8 mouse cellular contexts compared by ENCODE assay signal in the genomic region with DNA sequence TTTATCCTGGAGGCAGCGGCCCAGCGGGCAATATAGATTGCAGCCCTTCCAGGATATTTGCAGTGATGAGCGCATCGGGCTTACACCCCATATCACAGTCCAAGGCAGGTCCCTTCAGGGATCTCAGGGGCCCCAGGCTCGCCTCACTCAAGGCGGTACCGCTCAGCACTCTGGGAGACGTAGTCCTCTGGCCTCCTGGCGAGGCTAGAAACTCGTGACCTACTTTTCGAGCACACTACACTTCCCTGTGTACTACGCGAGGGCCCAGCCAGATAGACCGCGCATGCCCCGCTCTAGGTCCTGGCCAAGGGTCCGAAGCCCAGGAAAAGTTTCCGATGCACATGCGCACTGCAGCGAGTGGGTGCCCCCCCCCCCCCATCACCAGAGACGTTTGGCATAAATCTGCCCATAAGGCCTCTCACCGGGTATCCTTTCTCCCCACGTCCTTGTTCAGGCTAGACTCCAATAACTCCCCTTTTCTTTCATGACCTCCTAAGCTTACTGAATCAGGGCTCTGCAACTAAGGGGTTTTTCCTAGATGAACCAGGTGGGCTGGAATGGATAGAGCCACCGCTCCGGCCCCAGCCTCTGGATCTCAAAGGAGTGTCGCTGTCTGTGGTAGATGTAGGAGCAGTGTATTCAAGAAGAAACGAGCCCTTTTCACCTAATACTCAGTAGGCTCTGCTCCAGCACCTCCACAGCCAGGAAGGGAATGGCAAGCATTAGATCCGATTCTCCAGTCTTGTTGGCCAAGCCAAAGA. TPM values are rescaled to one million over a fixed set of nuclear protein-coding genes. Genes with fewer than 3 reads are reported as not detected.
DNase-seq lines count a peak whose midpoint lies in the region; ATAC-seq and TF ChIP-seq lines count a peak whose summit lies in the region.

No protein-coding gene starts in this region.

- intact Hi-C loops in gastrocnemius, adult 2 months (cut with DNase I): loop anchor here (10.0 kb wide), 1 partner anchor 489 kb away; no protein-coding TSS in a partner anchor
- intact Hi-C loops in left cerebral cortex, postnatal 10 days (cut with DNase I): no loop called here

- WGBS in hindbrain, postnatal 0 days: under 1% methylated on average over 28 of the region's 28 CpGs

- peaks cover 6% of the 10 kb centered on the region for H3K36me3 ChIP-seq in hindbrain, postnatal 0 days (ENCODE audit: insufficient read depth, low read length)

- no peaks in the 10 kb centered on the region for H3K27me3 ChIP-seq in hindbrain, postnatal 0 days (ENCODE audit: insufficient read depth, low read length)

- peak; percentile 48 for ATAC-seq in common myeloid progenitor, adult 5-6 weeks (replicated peaks; ENCODE audit: low read depth, poor library complexity, severe bottlenecking)
- peak; percentile 88 for ATAC-seq in hindbrain, postnatal 0 days
- peak; percentile 51 for ATAC-seq in megakaryocyte progenitor cell, adult 5-6 weeks (replicated peaks; ENCODE audit: poor library complexity)

- 0 out of 2 replicates have a peak, but pooled peaks cover 14% of the 10 kb centered on the region for H3K4me1 ChIP-seq in hindbrain, postnatal 0 days (ENCODE audit: insufficient read depth, low read length)

- peak overlapping the region; percentile 80 for H3K4me3 ChIP-seq in gastrocnemius, adult 2 months
- H3K4me3 ChIP-seq in hindbrain, postnatal 0 days (ENCODE audit: low read length): peak overlapping the region; percentile 74

- no peaks in the 10 kb centered on the region for H3K9me3 ChIP-seq in hindbrain, postnatal 0 days (ENCODE audit: low read length)

- peak overlapping the region; percentile 100 for H3K27ac ChIP-seq in gastrocnemius, adult 2 months
- H3K27ac ChIP-seq in hindbrain, postnatal 0 days: peak overlapping the region; percentile 92

- peak; percentile 92 to 95 for DNase-seq in adrenal gland, adult (ENCODE audit: inconsistent age in 2 of 2, low spot score in 1 of 2)
- DNase-seq in gastrocnemius, adult 2 months: peak; percentile 94
- peak; percentile 96 for DNase-seq in hindbrain, postnatal 0 days (ENCODE audit: low spot score)
- peak; percentile 84 to 90 for DNase-seq in left cerebral cortex, postnatal 10 days (ENCODE audit: extremely low spot score in 1 of 2, low spot score in 2 of 2)
- peak; percentile 79 for DNase-seq in right cerebral cortex, postnatal 14 days
- peak; percentile 77 to 80 for DNase-seq in urinary bladder, postnatal 4 days (ENCODE audit: low spot score in 2 of 2)

- peak overlapping the region; percentile 87 for H3K4me2 ChIP-seq in hindbrain, postnatal 0 days (ENCODE audit: low read depth, low read length)

- peak overlapping the region; percentile 80 for H3K9ac ChIP-seq in hindbrain, postnatal 0 days (replicated peaks; ENCODE audit: low read length)

- TF ChIP-seq CTCF in gastrocnemius, adult 2 months (IDR thresholded peaks at IDR 0.05): no peak; the same call in 1 of the 2 replicates
- TF ChIP-seq CTCF in hindbrain, postnatal 0 days (IDR thresholded peaks at IDR 0.05; ENCODE audit: low read depth): no peak

RNA-seq across cellular contexts. Expression of a gene that starts 2.4 kb away (rescaled TPM):
- 26.1 and 27.0 TPM in 2 replicates for total RNA-seq in common myeloid progenitor, adult 5-6 weeks (2017)
- 100 to 1,000 TPM; 151 to 205 TPM for total RNA-seq in gastrocnemius, adult 2 months (2021)
- 12.9 and 13.9 TPM in 2 replicates for total RNA-seq in hindbrain, postnatal 0 days (2014; rRNA removed)
- polyA plus RNA-seq in hindbrain, postnatal 0 days (2015; fragmentation: Nextera tagmentation; extraction: Ambion mirVana): 14.0 and 14.5 TPM in 2 replicates
- 10 to 100 TPM; 25.5 to 29.9 TPM for total RNA-seq in left cerebral cortex, postnatal 10 days (2021)
- 33.9 and 36.3 TPM in 2 replicates for total RNA-seq in megakaryocyte progenitor cell, adult 5-6 weeks (2015)
- total RNA-seq in megakaryocyte progenitor cell, adult 5-6 weeks (2017): 19.8 and 21.2 TPM in 2 replicates

RNA-seq across cellular contexts. Expression of a gene that starts 15.5 kb away (rescaled TPM):
- total RNA-seq in common myeloid progenitor, adult 5-6 weeks (2017): 65.8 and 125 TPM in 2 replicates
- 10 to 100 TPM; 38.4 to 39.9 TPM for total RNA-seq in gastrocnemius, adult 2 months (2021)
- 29.0 and 29.7 TPM in 2 replicates for total RNA-seq in hindbrain, postnatal 0 days (2014; rRNA removed)
- polyA plus RNA-seq in hindbrain, postnatal 0 days (2015; fragmentation: Nextera tagmentation; extraction: Ambion mirVana): 102 and 110 TPM in 2 replicates
- total RNA-seq in left cerebral cortex, postnatal 10 days (2021): 10 to 100 TPM; 42.6 to 44.5 TPM
- total RNA-seq in megakaryocyte progenitor cell, adult 5-6 weeks (2015): 123 and 128 TPM in 2 replicates
- 83.2 and 110 TPM in 2 replicates for total RNA-seq in megakaryocyte progenitor cell, adult 5-6 weeks (2017)

RNA-seq across cellular contexts. Expression of a gene that starts 15.9 kb away (rescaled TPM):
- 132 and 149 TPM in 2 replicates for total RNA-seq in common myeloid progenitor, adult 5-6 weeks (2017)
- 1,000 to 10,000 TPM; 1,155 to 1,439 TPM for total RNA-seq in gastrocnemius, adult 2 months (2021)
- total RNA-seq in hindbrain, postnatal 0 days (2014; rRNA removed): 536 and 538 TPM in 2 replicates
- polyA plus RNA-seq in hindbrain, postnatal 0 days (2015; fragmentation: Nextera tagmentation; extraction: Ambion mirVana): 298 and 299 TPM in 2 replicates
- total RNA-seq in left cerebral cortex, postnatal 10 days (2021): 100 to 1,000 TPM; 392 to 412 TPM
- total RNA-seq in megakaryocyte progenitor cell, adult 5-6 weeks (2015): 77.3 and 90.7 TPM in 2 replicates
- 122 and 130 TPM in 2 replicates for total RNA-seq in megakaryocyte progenitor cell, adult 5-6 weeks (2017)

RNA-seq across cellular contexts. Expression of a gene that starts 54.0 kb away (rescaled TPM):
- total RNA-seq in common myeloid progenitor, adult 5-6 weeks (2017): 11.3 and 20.6 TPM in 2 replicates
- total RNA-seq in gastrocnemius, adult 2 months (2021): 100 to 1,000 TPM; 101 to 191 TPM
- 62.5 and 64.1 TPM in 2 replicates for total RNA-seq in hindbrain, postnatal 0 days (2014; rRNA removed)
- 27.8 and 30.4 TPM in 2 replicates for polyA plus RNA-seq in hindbrain, postnatal 0 days (2015; fragmentation: Nextera tagmentation; extraction: Ambion mirVana)
- total RNA-seq in left cerebral cortex, postnatal 10 days (2021): 100 to 1,000 TPM; 121 to 143 TPM
- total RNA-seq in megakaryocyte progenitor cell, adult 5-6 weeks (2015): 4.9 and 5.1 TPM in 2 replicates
- 10.4 and 11.0 TPM in 2 replicates for total RNA-seq in megakaryocyte progenitor cell, adult 5-6 weeks (2017)

Comparison
In these comparisons a context has a peak if more than half of its experiments do, and no peak if none do; other contexts are left out.
1. Peak in every context shown above with its lines: DNase-seq, ATAC-seq, H3K4me3 ChIP-seq and H3K27ac ChIP-seq.